In the genomic region with DNA sequence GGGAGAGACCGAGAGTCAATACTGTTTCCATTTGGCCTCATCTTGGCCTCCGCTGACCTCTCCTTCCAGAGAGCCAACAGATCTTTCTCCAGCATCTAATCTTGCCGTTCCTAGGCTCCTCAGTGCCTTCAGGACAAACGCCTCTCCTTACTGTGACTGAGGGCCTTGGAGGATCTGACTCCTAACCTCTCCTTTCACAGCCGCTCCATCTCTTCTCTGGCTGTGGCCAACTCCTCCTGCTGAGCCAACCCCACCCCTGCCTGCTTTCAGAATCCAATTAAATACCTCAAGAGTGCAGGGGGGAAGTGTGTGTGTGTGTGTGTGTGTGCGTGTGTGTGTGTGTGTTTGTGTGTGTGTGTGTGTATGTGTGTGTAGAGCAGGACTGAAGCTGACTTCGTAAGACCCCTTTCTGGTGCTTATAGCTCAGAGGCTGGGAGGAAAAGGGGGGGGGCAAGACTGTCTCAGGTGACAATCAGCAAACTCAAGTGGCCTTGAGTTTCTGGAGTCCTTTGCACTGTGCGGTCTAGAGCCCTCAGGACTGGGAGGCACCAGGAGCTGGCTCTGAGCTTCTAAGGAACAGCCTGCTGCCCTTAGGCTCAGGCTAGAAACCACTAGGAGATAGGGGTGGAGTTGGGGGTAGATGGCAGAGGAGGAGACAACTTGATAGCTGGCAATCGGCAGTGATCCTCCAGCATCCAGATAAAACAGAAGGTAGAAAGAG, we compare ENCODE assay signal across 8 mouse cellular contexts. TPM values are rescaled to one million over a fixed set of nuclear protein-coding genes. Genes with fewer than 3 reads are reported as not detected.
DNase-seq lines count a peak whose midpoint lies in the region; ATAC-seq and TF ChIP-seq lines count a peak whose summit lies in the region.

No protein-coding gene starts in this region.

- intact Hi-C loops in heart, postnatal 25 days (cut with DNase I) = no loop called here

- no peak for DNase-seq in heart, postnatal 25 days (ENCODE audit: low spot score)
- DNase-seq in adrenal gland, postnatal 10 days = no peak
- no peak for DNase-seq in layer of hippocampus, adult 8-10 months (ENCODE audit: low spot score in 2 of 2)
- no peak for DNase-seq in retina, postnatal 1 day

- H3K4me2 ChIP-seq in heart, embryonic 14.5 days (ENCODE audit: low read length) = peak overlapping the region; percentile 66; the same call in 1 of the 2 replicates
- H3K4me2 ChIP-seq in intestine, postnatal 0 days (replicated peaks; ENCODE audit: low read depth) = peak overlapping the region; percentile 51
- peak overlapping the region; percentile 2; the same call in 1 of the 2 replicates for H3K4me2 ChIP-seq in midbrain, embryonic 15.5 days

- H3K36me3 ChIP-seq in heart, embryonic 14.5 days (ENCODE audit: control insufficient read depth, insufficient read depth, low read length) = no peaks in the 10 kb centered on the region
- no peaks in the 10 kb centered on the region for H3K36me3 ChIP-seq in intestine, postnatal 0 days (ENCODE audit: control insufficient read depth, insufficient read depth)
- H3K36me3 ChIP-seq in midbrain, embryonic 15.5 days (replicated peaks) = no peaks in the 10 kb centered on the region

- TF ChIP-seq CTCF in intestine, postnatal 0 days (IDR thresholded peaks at IDR 0.05; ENCODE audit: low read depth) = no peak

- peaks cover 12 to 13% of the 10 kb centered on the region in 2 experiments; a peak in 3 of 4 replicates for H3K4me1 ChIP-seq in heart, embryonic 14.5 days (ENCODE audit: control insufficient read depth in 2 of 2, insufficient read depth in 2 of 2, low read length in 2 of 2)
- peaks cover 22% of the 10 kb centered on the region for H3K4me1 ChIP-seq in brown adipose tissue, adult 24 weeks (ENCODE audit: control insufficient read depth, insufficient read depth, insufficient read length, low read length)
- H3K4me1 ChIP-seq in intestine, postnatal 0 days (replicated peaks; ENCODE audit: control insufficient read depth, insufficient read depth, low read length) = no peaks in the 10 kb centered on the region; the same call in 1 of the 2 replicates
- peaks cover 22% of the 10 kb centered on the region for H3K4me1 ChIP-seq in midbrain, embryonic 15.5 days

- no peak overlapping the region; a peak in 1 of 4 replicates for H3K4me3 ChIP-seq in heart, embryonic 14.5 days (ENCODE audit: control insufficient read depth in 1 of 2, insufficient read depth in 1 of 2, low read depth in 1 of 2, low read length in 2 of 2)
- H3K4me3 ChIP-seq in brown adipose tissue, adult 24 weeks (ENCODE audit: insufficient read depth, low read depth, low read length) = peak overlapping the region; percentile 18; the same call in 1 of the 2 replicates
- H3K4me3 ChIP-seq in intestine, postnatal 0 days (ENCODE audit: low read depth, low read length) = 0 out of 2 replicates have a peak overlapping the region, but pooled peaks have one; percentile 10
- no peak overlapping the region for H3K4me3 ChIP-seq in midbrain, embryonic 15.5 days

- peak overlapping the region in 1 of 2 experiments; percentile 32; a peak in 1 of 4 replicates for H3K27ac ChIP-seq in heart, embryonic 14.5 days (replicated peaks in 1 of 2; ENCODE audit: control insufficient read depth in 1 of 2, insufficient read depth in 1 of 2, low read depth in 2 of 2, low read length in 2 of 2)
- peak overlapping the region; percentile 46 for H3K27ac ChIP-seq in brown adipose tissue, adult 24 weeks (replicated peaks; ENCODE audit: low read depth, low read length)
- peak overlapping the region; percentile 51 for H3K27ac ChIP-seq in intestine, postnatal 0 days (ENCODE audit: low read depth, low read length)
- peak overlapping the region; percentile 70 for H3K27ac ChIP-seq in midbrain, embryonic 15.5 days

- WGBS in heart, embryonic 14.5 days = 47% methylated on average over 9 of the region's 9 CpGs
- 38% methylated on average over 9 of the region's 9 CpGs for WGBS in intestine, postnatal 0 days
- WGBS in midbrain, embryonic 15.5 days = 35% methylated on average over 9 of the region's 9 CpGs

- no peak overlapping the region for H3K9ac ChIP-seq in heart, embryonic 14.5 days (ENCODE audit: low read length)
- no peak overlapping the region for H3K9ac ChIP-seq in intestine, postnatal 0 days (ENCODE audit: low read depth, low read length)
- H3K9ac ChIP-seq in midbrain, embryonic 15.5 days = no peak overlapping the region

- no peaks in the 10 kb centered on the region for H3K9me3 ChIP-seq in heart, embryonic 14.5 days (ENCODE audit: control insufficient read depth, low read length)
- no peaks in the 10 kb centered on the region for H3K9me3 ChIP-seq in intestine, postnatal 0 days (ENCODE audit: control insufficient read depth)
- no peaks in the 10 kb centered on the region for H3K9me3 ChIP-seq in midbrain, embryonic 15.5 days

- peaks cover 6% of the 10 kb centered on the region; the same call in 1 of the 2 replicates for H3K27me3 ChIP-seq in heart, embryonic 14.5 days (ENCODE audit: control insufficient read depth, insufficient read depth, low read length)
- no peaks in the 10 kb centered on the region for H3K27me3 ChIP-seq in intestine, postnatal 0 days (replicated peaks; ENCODE audit: control insufficient read depth, insufficient read depth, low read length)
- H3K27me3 ChIP-seq in midbrain, embryonic 15.5 days (replicated peaks) = no peaks in the 10 kb centered on the region

- no peak for ATAC-seq in heart, embryonic 14.5 days (ENCODE audit: insufficient number of reproducible peaks, insufficient read depth, low FRiP score, low read depth)
- 0 out of 2 replicates have a peak, but pooled peaks have one; percentile 23 for ATAC-seq in intestine, postnatal 0 days
- ATAC-seq in midbrain, embryonic 15.5 days (replicated peaks) = peak; percentile 31

RNA-seq across cellular contexts. Expression of gene Kcnb1, which starts 59.7 kb away (rescaled TPM):
- 0.35 and 0.85 TPM in 2 replicates for polyA plus RNA-seq in heart, embryonic 14.5 days (2014; fragmentation: Nextera tagmentation; extraction: Ambion mirVana)
- 10 to 100 TPM; 40.9 to 47.9 TPM for total RNA-seq in heart, postnatal 25 days (2021)
- 48.2 and 67.9 TPM in 2 replicates for polyA plus RNA-seq in brown adipose tissue, adult 24 weeks (2012; ENCODE audit: insufficient read depth, insufficient read length, missing spikeins)
- 1.1 and 1.6 TPM in 2 replicates for polyA plus RNA-seq in intestine, postnatal 0 days (2015; fragmentation: Nextera tagmentation; extraction: Ambion mirVana)
- 3.3 and 3.5 TPM in 2 replicates for polyA plus RNA-seq in midbrain, embryonic 15.5 days (2015; fragmentation: Nextera tagmentation; extraction: Ambion mirVana)
- 10 to 100 TPM; 20.8 to 27.7 TPM for total RNA-seq in adrenal gland, postnatal 10 days (2021)
- total RNA-seq in layer of hippocampus, adult 8-10 months (2022) = 100 to 1,000 TPM in 2 of 4 experiments, 10 to 100 TPM in 2; 90.7 to 118 (median 104) TPM

Comparison
In these comparisons a context has a peak if more than half of its experiments do, and no peak if none do; other contexts are left out.
1. H3K4me2 ChIP-seq: peak in every context shown above with its lines; median percentile 66 in heart, embryonic 14.5 days; 51 in intestine, postnatal 0 days; 2 in midbrain, embryonic 15.5 days.
2. H3K4me3 ChIP-seq: peak in brown adipose tissue, adult 24 weeks (single experiment) and intestine, postnatal 0 days (single experiment); none in heart, embryonic 14.5 days (0 of 2) and midbrain, embryonic 15.5 days (single experiment).
3. RNA of gene Kcnb1, which starts 59.7 kb away (polyA plus RNA-seq): 48.2 to 67.9 TPM in brown adipose tissue, adult 24 weeks; 3.3 to 3.5 TPM in midbrain, embryonic 15.5 days, 1.1 to 1.6 TPM in intestine, postnatal 0 days and 0.35 to 0.85 TPM in heart, embryonic 14.5 days; every median in the first group is over 10 times any median in the second.